Mouse (Mus musculus): ENCODE measurements at regions not wholly inside any gene's neighbourhood (a gene's known extent, or its start where the extent isn't known, plus 50 kb on each side); places are given as distances from the start of the nearest gene placed in this dataset.

GRCm38 (mm10) chr6:135498592-135498991 is 136.2 kb downstream of the Emp1 start:
- TF ChIP-seq CTCF (IDR thresholded peaks at IDR 0.05; ENCODE audit: low read depth) = no peak
- TF ChIP-seq EP300 (optimal IDR thresholded peaks at IDR 0.05) = no peak

Measured in stomach, postnatal 0 days (tissue).